Mouse (Mus musculus) kidney, embryonic 16.5 days (tissue): ENCODE measurements around the gene Skiv2l. TPM values are rescaled to one million over a fixed set of nuclear protein-coding genes. Genes with fewer than 3 reads are reported as not detected.
"Not testable (repeated sequence)": the region's sequence is repeated elsewhere in the genome, so short reads cannot be mapped to it uniquely, and the experiment has no call there.

Experiments
- ATAC-seq: fragments of 200-750 bp; cut with Nextera tagmentation; 2 replicates; pipeline ENCODE4 v1.8.0; 2017; ENCODE audit warnings: moderate TSS enrichment; ENCODE audit not compliant: low FRiP score, low TSS enrichment
- H3K27ac ChIP-seq: fragments of 300-500 bp; sonication (generic); 2 replicates; pipeline ENCODE4 v1.5.1; 2014; ENCODE audit warnings: low read length
- H3K27me3 ChIP-seq: fragments of 300-500 bp; sonication (generic); 2 replicates; pipeline ENCODE4 v1.6.1; 2014; ENCODE audit warnings: low read length, control low read depth, mixed read lengths; ENCODE audit not compliant: insufficient read depth
- H3K36me3 ChIP-seq: fragments of 300-500 bp; sonication (generic); 2 replicates; pipeline ENCODE4 v1.6.1; 2014; ENCODE audit warnings: low read length, control low read depth, mixed read lengths; ENCODE audit not compliant: insufficient read depth
- H3K4me1 ChIP-seq: fragments of 300-500 bp; sonication (generic); 2 replicates; pipeline ENCODE4 v1.6.1; 2014; ENCODE audit warnings: low read length, control low read depth, mixed read lengths; ENCODE audit not compliant: insufficient read depth
- H3K4me2 ChIP-seq: fragments of 300-500 bp; sonication (generic); replicated peaks from 2 replicates; pipeline ENCODE4 v1.6.1; 2014; ENCODE audit warnings: low read depth, low read length
- H3K4me3 ChIP-seq: fragments of 300-500 bp; sonication (generic); 2 replicates; pipeline ENCODE4 v1.5.1; 2014; ENCODE audit warnings: mild to moderate bottlenecking, low read length
- H3K9ac ChIP-seq: fragments of 300-500 bp; sonication (generic); replicated peaks from 2 replicates; pipeline ENCODE4 v1.6.1; 2014; ENCODE audit warnings: low read length
- H3K9me3 ChIP-seq: fragments of 300-500 bp; sonication (generic); 2 replicates; pipeline ENCODE4 v1.6.1; 2016; ENCODE audit warnings: low read length, control low read depth
- WGBS: fragments of 180-500 bp; shearing (Covaris S2); extraction: QIAGEN DNeasy Blood & Tissue Kit; methylation state at CpG from one replicate; pipeline ENCODE4 v1.1.7; 2014; 5-methylcytosine and 5-hydroxymethylcytosine counted together
- polyA plus RNA-seq: library from polyadenylated mRNA; unstranded; fragments of >200 nt; fragmentation: Nextera tagmentation; extraction: Ambion mirVana; gene quantifications from 2 replicates; pipeline ENCODE4 v1.2.1, GENCODE M21; 2015

Gene Skiv2l
- polyA plus RNA-seq, 1 experiment from 2014 or later: 62.0 TPM

- H3K4me1 ChIP-seq, ATAC-seq, H3K4me2 ChIP-seq, H3K36me3 ChIP-seq, H3K4me3 ChIP-seq, H3K27me3 ChIP-seq, H3K9me3 ChIP-seq, H3K27ac ChIP-seq, H3K9ac ChIP-seq: not testable (repeated sequence)
- WGBS: 100% methylated on average over 2 of the region's 6 CpGs
These were observed 45.7 kb downstream of the Skiv2l start, which contains the start of gene Cyp21a1 for GRCm38 (mm10) chr17:34804301-34804700. Gene Cyp21a1 (minus strand): TSS chr17:34804561.

DNA sequence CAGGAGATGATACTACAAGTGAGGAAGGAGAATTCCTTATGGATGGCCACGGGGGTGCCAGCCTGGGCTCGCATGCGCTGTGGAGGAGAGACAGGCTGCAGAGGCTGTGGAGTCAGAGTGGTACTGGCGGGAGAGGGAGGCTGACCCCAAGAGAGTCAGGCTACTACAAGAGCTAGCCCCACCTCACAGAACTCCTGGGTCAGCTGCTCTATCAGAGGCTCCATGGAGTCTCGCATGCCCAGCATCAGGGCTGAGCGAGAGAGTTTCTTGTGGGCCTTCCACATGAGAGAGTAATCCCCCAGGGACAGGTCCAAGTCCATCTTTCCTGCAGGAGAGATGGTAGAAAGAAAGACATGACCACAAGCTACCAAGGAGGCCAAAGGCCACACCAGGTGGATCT is 46.6 kb downstream of the Skiv2l start:
- ATAC-seq, H3K9me3 ChIP-seq, H3K4me1 ChIP-seq, H3K27ac ChIP-seq, H3K27me3 ChIP-seq, H3K4me3 ChIP-seq, H3K9ac ChIP-seq, H3K36me3 ChIP-seq, H3K4me2 ChIP-seq: not testable (repeated sequence)
- WGBS: 93% methylated on average over 6 of the region's 6 CpGs

GRCm38 (mm10) chr17:34802756-34803155 is 47.3 kb downstream of the Skiv2l start:
- H3K9ac ChIP-seq, H3K4me3 ChIP-seq, H3K27ac ChIP-seq, H3K9me3 ChIP-seq, H3K4me1 ChIP-seq, H3K36me3 ChIP-seq, ATAC-seq, H3K27me3 ChIP-seq, H3K4me2 ChIP-seq: not testable (repeated sequence)
- WGBS: 95% methylated on average over 9 of the region's 9 CpGs

GRCm38 (mm10) chr17:34800781-34801305 is 49.2 kb downstream of the Skiv2l start:
- H3K27me3 ChIP-seq, H3K9ac ChIP-seq, H3K4me1 ChIP-seq, H3K27ac ChIP-seq, H3K4me2 ChIP-seq, ATAC-seq, H3K4me3 ChIP-seq, H3K9me3 ChIP-seq, H3K36me3 ChIP-seq: not testable (repeated sequence)
- 96% methylated on average over 14 of the region's 16 CpGs for WGBS

GRCm38 (mm10) chr17:34799531-34799925 is 50.5 kb downstream of the Skiv2l start:
- Histone ChIP-seq H3K9ac (no peak overlapping the region), H3K4me1 (no peaks in the 10 kb centered on the region), H3K9me3 (no peaks in the 10 kb centered on the region), H3K4me2 (no peak overlapping the region), H3K4me3 (no peak overlapping the region), H3K27ac (no peak overlapping the region), H3K27me3 (no peaks in the 10 kb centered on the region), H3K36me3 (no peaks in the 10 kb centered on the region)
- 87% methylated on average over 4 of the region's 4 CpGs for WGBS
- ATAC-seq: no peak

DNA sequence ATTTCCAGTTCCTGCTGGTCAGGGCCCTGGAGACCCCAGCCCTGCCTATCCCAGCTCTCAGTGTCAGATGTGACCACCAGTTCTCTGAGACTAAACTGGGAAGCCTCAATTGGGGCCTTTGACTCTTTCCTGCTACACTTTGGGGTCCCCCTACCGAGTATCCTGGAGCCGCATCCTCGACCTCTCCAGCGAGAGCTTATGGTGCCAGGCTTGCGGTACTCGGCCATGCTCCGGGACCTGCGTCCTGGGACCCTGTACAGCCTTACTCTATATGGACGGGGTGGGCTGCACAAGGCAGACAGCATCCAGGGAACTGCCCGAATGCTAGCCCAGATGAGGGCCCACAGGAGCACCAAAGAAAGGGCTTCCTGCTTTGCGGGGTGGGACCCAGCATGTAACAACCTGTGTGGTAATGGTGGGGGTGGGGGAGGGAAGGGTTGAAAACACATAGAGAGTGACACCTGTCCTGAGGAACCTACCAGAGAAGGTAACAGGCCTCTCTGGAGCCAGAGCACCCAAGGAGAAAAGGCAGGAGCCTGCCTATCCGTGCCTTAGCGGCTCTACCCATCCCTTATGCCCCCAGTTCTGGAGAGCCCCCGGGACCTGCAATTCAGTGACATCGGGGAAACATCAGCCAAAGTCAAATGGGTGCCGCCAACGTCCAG is 51.0 kb downstream of the Skiv2l start:
- Histone ChIP-seq H3K36me3 (no peaks in the 10 kb centered on the region), H3K9ac (no peak overlapping the region), H3K27me3 (no peaks in the 10 kb centered on the region), H3K9me3 (no peaks in the 10 kb centered on the region), H3K27ac (no peak overlapping the region), H3K4me3 (no peak overlapping the region), H3K4me2 (no peak overlapping the region), H3K4me1 (no peaks in the 10 kb centered on the region)
- WGBS: 91% methylated on average over 15 of the region's 17 CpGs
- ATAC-seq: no peak

- H3K4me1 ChIP-seq, H3K9me3 ChIP-seq, H3K36me3 ChIP-seq, H3K4me3 ChIP-seq, ATAC-seq, H3K27me3 ChIP-seq, H3K9ac ChIP-seq, H3K4me2 ChIP-seq, H3K27ac ChIP-seq: not testable (repeated sequence)
- 82% methylated on average over 6 of the region's 7 CpGs for WGBS
These were observed 51.9 kb downstream of the Skiv2l start for GRCm38 (mm10) chr17:34798071-34798470.

- not testable (repeated sequence) for H3K4me1 ChIP-seq, H3K9ac ChIP-seq, H3K9me3 ChIP-seq, H3K4me3 ChIP-seq, H3K27me3 ChIP-seq, ATAC-seq, H3K4me2 ChIP-seq, H3K27ac ChIP-seq, H3K36me3 ChIP-seq
- 82% methylated on average over 10 of the region's 10 CpGs for WGBS
These were observed 52.6 kb downstream of the Skiv2l start for GRCm38 (mm10) chr17:34797211-34797995.

DNA sequence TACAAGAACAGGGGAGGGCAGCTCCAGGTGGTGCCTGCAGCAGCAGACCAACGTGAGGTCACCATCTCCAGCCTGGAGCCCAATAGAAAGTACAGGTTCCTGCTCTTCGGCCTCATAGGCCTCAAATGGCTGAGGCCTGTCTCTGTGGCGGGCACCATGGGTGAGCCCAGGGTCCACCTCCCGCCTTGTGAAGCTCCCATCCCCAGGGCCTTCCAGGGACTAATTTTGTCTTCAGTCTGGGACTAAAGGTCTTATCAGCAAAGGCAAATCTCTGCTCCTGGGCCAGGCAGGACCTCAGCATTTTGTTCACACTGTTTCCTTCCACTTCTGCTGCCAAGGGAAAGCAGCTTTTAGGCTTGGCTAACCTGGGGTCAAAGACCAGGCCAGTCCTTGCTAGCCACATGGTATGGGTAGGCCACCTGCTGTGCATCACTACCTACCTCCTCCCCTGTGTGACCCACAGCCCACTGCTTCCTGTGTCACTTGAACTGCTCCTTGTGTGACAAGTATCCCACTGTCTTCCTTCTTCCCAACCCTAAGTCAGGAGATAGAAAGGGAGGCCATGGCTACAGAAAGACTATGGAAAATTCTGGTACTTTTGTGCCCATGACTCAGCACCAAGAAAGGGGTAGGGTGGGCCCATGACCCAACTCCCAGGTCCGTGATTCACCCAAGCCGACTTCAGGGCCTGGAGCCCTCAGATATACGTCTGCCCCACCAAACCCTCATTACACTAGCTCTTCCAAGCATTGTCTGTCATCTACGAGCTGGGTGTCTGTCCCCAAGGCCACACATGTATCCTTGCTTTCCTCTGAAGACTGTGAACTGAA is 53.5 kb downstream of the Skiv2l start:
- H3K4me2 ChIP-seq: no peak overlapping the region
- no peak overlapping the region for H3K27ac ChIP-seq
- no peaks in the 10 kb centered on the region for H3K4me1 ChIP-seq
- H3K9ac ChIP-seq: no peak overlapping the region
- WGBS: 86% methylated on average over 8 of the region's 8 CpGs
- 0 out of 2 replicates have a peak, but pooled peaks cover 4% of the 10 kb centered on the region for H3K9me3 ChIP-seq
- no peaks in the 10 kb centered on the region for H3K27me3 ChIP-seq
- no peak for ATAC-seq
- no peaks in the 10 kb centered on the region for H3K36me3 ChIP-seq
- H3K4me3 ChIP-seq: no peak overlapping the region
